Mouse (Mus musculus): ENCODE results near the gene Kbtbd6. TPM values are rescaled to one million over a fixed set of nuclear protein-coding genes. Genes with fewer than 3 reads are reported as not detected.
"Not testable (repeated sequence)": the region's sequence is repeated elsewhere in the genome, so short reads cannot be mapped to it uniquely, and the experiment has no call there.

Gene Kbtbd6
- polyA plus RNA-seq (2015; fragmentation: Nextera tagmentation; extraction: Ambion mirVana), result 3.8 and 4.6 TPM in 2 replicates

- not testable (repeated sequence) for H3K36me3 ChIP-seq, H3K9me3 ChIP-seq, H3K4me1 ChIP-seq, H3K27me3 ChIP-seq
- Histone ChIP-seq H3K9ac (peak within 1 kb of the TSS; percentile 54), H3K27ac (peak within 1 kb of the TSS; percentile 74; the same call in 1 of the 2 replicates), H3K4me2 (peak within 1 kb of the TSS; percentile 82), H3K4me3 (peak within 1 kb of the TSS; percentile 63)
- WGBS, result 13% methylated on average over 36 of the region's 89 CpGs
- peak; percentile 92 for ATAC-seq (ENCODE audit: borderline replicate concordance, extremely low read depth, low FRiP score, low TSS enrichment)
Measured at GRCm38 (mm10) chr14:79451681-79452590, at the start of gene Kbtbd6. Gene Kbtbd6 (plus strand): TSS chr14:79451835.

- H3K27me3 ChIP-seq, result no peaks in the 10 kb centered on the region
- no peaks in the 10 kb centered on the region for H3K4me1 ChIP-seq
- no peak overlapping the region for H3K27ac ChIP-seq
- WGBS, result 77% methylated on average over 2 of the region's 2 CpGs
- no peak overlapping the region for H3K9ac ChIP-seq
- H3K4me2 ChIP-seq, result no peak overlapping the region
- no peak overlapping the region for H3K4me3 ChIP-seq
- ATAC-seq (ENCODE audit: borderline replicate concordance, extremely low read depth, low FRiP score, low TSS enrichment), result no peak
- no peaks in the 10 kb centered on the region for H3K9me3 ChIP-seq
- peaks cover 11% of the 10 kb centered on the region for H3K36me3 ChIP-seq
Measured at GRCm38 (mm10) chr14:79407641-79408040, 44.0 kb upstream of the Kbtbd6 start.

- Histone ChIP-seq H3K9ac (no peak overlapping the region), H3K27ac (no peak overlapping the region), H3K4me1 (no peaks in the 10 kb centered on the region), H3K9me3 (no peaks in the 10 kb centered on the region), H3K4me3 (no peak overlapping the region), H3K4me2 (no peak overlapping the region), H3K36me3 (peaks cover 4% of the 10 kb centered on the region; the same call in 1 of the 2 replicates), H3K27me3 (no peaks in the 10 kb centered on the region)
- WGBS, result 84% methylated on average over 6 of the region's 6 CpGs
- ATAC-seq (ENCODE audit: borderline replicate concordance, extremely low read depth, low FRiP score, low TSS enrichment), result no peak
Measured at GRCm38 (mm10) chr14:79409278-79409830, 42.3 kb upstream of the Kbtbd6 start.

GRCm38 (mm10) chr14:79410662-79411061 is 41.0 kb upstream of the Kbtbd6 start:
- Histone ChIP-seq H3K4me1 (no peaks in the 10 kb centered on the region), H3K27ac (no peak overlapping the region), H3K9me3 (no peaks in the 10 kb centered on the region), H3K9ac (no peak overlapping the region), H3K27me3 (no peaks in the 10 kb centered on the region), H3K4me3 (no peak overlapping the region), H3K36me3 (peaks cover 4% of the 10 kb centered on the region; the same call in 1 of the 2 replicates), H3K4me2 (no peak overlapping the region)
- ATAC-seq (ENCODE audit: borderline replicate concordance, extremely low read depth, low FRiP score, low TSS enrichment), result no peak
- 57% methylated on average over 2 of the region's 2 CpGs for WGBS

- no peak for ATAC-seq (ENCODE audit: borderline replicate concordance, extremely low read depth, low FRiP score, low TSS enrichment)
- 83% methylated on average over 6 of the region's 6 CpGs for WGBS
- no peaks in the 10 kb centered on the region for H3K9me3 ChIP-seq
Measured at GRCm38 (mm10) chr14:79413121-79413520, 38.5 kb upstream of the Kbtbd6 start.

GRCm38 (mm10) chr14:79420083-79420685 is 31.5 kb upstream of the Kbtbd6 start:
- WGBS, result 64% methylated on average over 20 of the region's 20 CpGs
- H3K36me3 ChIP-seq, result 0 out of 2 replicates have a peak, but pooled peaks cover 2% of the 10 kb centered on the region
- no peak overlapping the region for H3K9ac ChIP-seq
- H3K9me3 ChIP-seq, result no peaks in the 10 kb centered on the region
- H3K4me3 ChIP-seq, result no peak overlapping the region
- ATAC-seq (ENCODE audit: borderline replicate concordance, extremely low read depth, low FRiP score, low TSS enrichment), result no peak
- no peaks in the 10 kb centered on the region for H3K4me1 ChIP-seq
- H3K27ac ChIP-seq, result no peak overlapping the region
- no peaks in the 10 kb centered on the region for H3K27me3 ChIP-seq
- H3K4me2 ChIP-seq, result no peak overlapping the region

More at GRCm38 (mm10) chr14:79413121-79413520, 38.5 kb upstream of the Kbtbd6 start:
- Histone ChIP-seq H3K4me1 (no peaks in the 10 kb centered on the region), H3K27ac (no peak overlapping the region), H3K9ac (no peak overlapping the region), H3K27me3 (no peaks in the 10 kb centered on the region), H3K4me2 (no peak overlapping the region), H3K4me3 (no peak overlapping the region), H3K36me3 (peaks cover 4% of the 10 kb centered on the region; the same call in 1 of the 2 replicates)

- 2% methylated on average over 39 of the region's 44 CpGs for WGBS
- Histone ChIP-seq H3K4me3 (peak within 1 kb of the TSS; percentile 52), H3K4me1 (no peaks in the 10 kb centered on the region), H3K36me3 (peaks cover 10% of the 10 kb centered on the region), H3K4me2 (peak within 1 kb of the TSS; percentile 57), H3K9me3 (peaks cover 9% of the 10 kb centered on the region; the same call in 1 of the 2 replicates), H3K27ac (peak within 1 kb of the TSS; percentile 90), H3K9ac (peak within 1 kb of the TSS; percentile 48), H3K27me3 (no peaks in the 10 kb centered on the region)
- peak; percentile 99 for ATAC-seq (ENCODE audit: borderline replicate concordance, extremely low read depth, low FRiP score, low TSS enrichment)
Measured at GRCm38 (mm10) chr14:79425979-79426729, 25.5 kb upstream of the Kbtbd6 start, which contains the start of gene Kbtbd7. Gene Kbtbd7 (plus strand): TSS chr14:79426511.

- H3K9me3 ChIP-seq, H3K4me1 ChIP-seq, H3K27me3 ChIP-seq: not testable (repeated sequence)
- WGBS, result 100% methylated on average over 2 of the region's 59 CpGs
- Histone ChIP-seq H3K4me2 (peak overlapping the region; percentile 57), H3K27ac (peak overlapping the region; percentile 90), H3K4me3 (peak overlapping the region; percentile 52), H3K36me3 (peaks cover 10% of the 10 kb centered on the region), H3K9ac (peak overlapping the region; percentile 48)
- ATAC-seq (ENCODE audit: borderline replicate concordance, extremely low read depth, low FRiP score, low TSS enrichment), result peak; percentile 20
Measured at GRCm38 (mm10) chr14:79426730-79427365, 24.8 kb upstream of the Kbtbd6 start.

GRCm38 (mm10) chr14:79434068-79434467 is 17.6 kb upstream of the Kbtbd6 start:
- Histone ChIP-seq H3K27ac (no peak overlapping the region), H3K27me3 (no peaks in the 10 kb centered on the region), H3K9ac (no peak overlapping the region), H3K4me1 (no peaks in the 10 kb centered on the region), H3K4me2 (no peak overlapping the region), H3K9me3 (no peaks in the 10 kb centered on the region), H3K36me3 (no peaks in the 10 kb centered on the region), H3K4me3 (no peak overlapping the region)
- WGBS, result 87% methylated on average over 1 of the region's 1 CpGs
- no peak for ATAC-seq (ENCODE audit: borderline replicate concordance, extremely low read depth, low FRiP score, low TSS enrichment)

GRCm38 (mm10) chr14:79440655-79441054 is 11.0 kb upstream of the Kbtbd6 start:
- H3K27me3 ChIP-seq, result no peaks in the 10 kb centered on the region
- no peak overlapping the region for H3K9ac ChIP-seq
- H3K4me2 ChIP-seq, result no peak overlapping the region
- H3K4me1 ChIP-seq, result no peaks in the 10 kb centered on the region
- 80% methylated on average over 2 of the region's 2 CpGs for WGBS
- no peaks in the 10 kb centered on the region for H3K9me3 ChIP-seq
- H3K36me3 ChIP-seq, result no peaks in the 10 kb centered on the region
- H3K4me3 ChIP-seq, result no peak overlapping the region
- no peak overlapping the region for H3K27ac ChIP-seq
- no peak for ATAC-seq (ENCODE audit: borderline replicate concordance, extremely low read depth, low FRiP score, low TSS enrichment)

- Histone ChIP-seq H3K4me1 (no peaks in the 10 kb centered on the region), H3K4me2 (no peak overlapping the region), H3K9ac (no peak overlapping the region), H3K9me3 (no peaks in the 10 kb centered on the region), H3K27ac (no peak overlapping the region), H3K36me3 (no peaks in the 10 kb centered on the region), H3K27me3 (no peaks in the 10 kb centered on the region), H3K4me3 (no peak overlapping the region)
- 72% methylated on average over 5 of the region's 5 CpGs for WGBS
- ATAC-seq (ENCODE audit: borderline replicate concordance, extremely low read depth, low FRiP score, low TSS enrichment), result no peak
Measured at GRCm38 (mm10) chr14:79441441-79441840, 10.2 kb upstream of the Kbtbd6 start.

Measured in lung, embryonic 15.5 days (tissue).